ENCODE assay signal across 7 mouse cellular contexts in genomic region chr4:62360088-62360804, GRCm38 (mm10). TPM values are rescaled to one million over a fixed set of nuclear protein-coding genes. Genes with fewer than 3 reads are reported as not detected.
DNase-seq lines count a peak whose midpoint lies in the region; ATAC-seq lines count a peak whose summit lies in the region.

TSS of gene Fkbp15 (minus strand) at chr4:62360548.
TSS of gene Slc31a1 (plus strand) at chr4:62360727.

- peak within 1 kb of the TSS; percentile 85 for H3K4me3 ChIP-seq in intestine, embryonic 15.5 days (replicated peaks)
- peak within 1 kb of the TSS; percentile 81 for H3K4me3 ChIP-seq in midbrain, embryonic 10.5 days

- peak; percentile 100 for ATAC-seq in intestine, embryonic 15.5 days

- H3K9me3 ChIP-seq in intestine, embryonic 15.5 days: no peaks in the 10 kb centered on the region
- no peaks in the 10 kb centered on the region for H3K9me3 ChIP-seq in midbrain, embryonic 10.5 days (replicated peaks)

- peak within 1 kb of the TSS; percentile 83 for H3K9ac ChIP-seq in intestine, embryonic 15.5 days

- H3K4me1 ChIP-seq in intestine, embryonic 15.5 days (replicated peaks): 0 out of 2 replicates have a peak, but pooled peaks cover 9% of the 10 kb centered on the region
- H3K4me1 ChIP-seq in midbrain, embryonic 10.5 days: peaks cover 23% of the 10 kb centered on the region

- under 1% methylated on average over 51 of the region's 51 CpGs for WGBS in intestine, embryonic 15.5 days
- WGBS in midbrain, embryonic 10.5 days: under 1% methylated on average over 51 of the region's 51 CpGs

- no peaks in the 10 kb centered on the region for H3K27me3 ChIP-seq in intestine, embryonic 15.5 days (replicated peaks)
- no peaks in the 10 kb centered on the region for H3K27me3 ChIP-seq in midbrain, embryonic 10.5 days (ENCODE audit: low read depth, poor library complexity, severe bottlenecking)

- H3K27ac ChIP-seq in intestine, embryonic 15.5 days: peak within 1 kb of the TSS; percentile 85
- H3K27ac ChIP-seq in midbrain, embryonic 10.5 days (replicated peaks): peak within 1 kb of the TSS; percentile 87

- no peaks in the 10 kb centered on the region for H3K36me3 ChIP-seq in intestine, embryonic 15.5 days
- H3K36me3 ChIP-seq in midbrain, embryonic 10.5 days: no peaks in the 10 kb centered on the region

- peak within 1 kb of the TSS; percentile 60 for H3K4me2 ChIP-seq in intestine, embryonic 15.5 days (replicated peaks)

- DNase-seq in adrenal gland, adult 2 months: peak; percentile 98
- DNase-seq in embryo, embryonic 11.5 days (ENCODE audit: low read depth, low spot score): peak; percentile 98
- DNase-seq in gastrocnemius, postnatal 36 days: peak; percentile 88 to 96
- peak; percentile 97 to 99 for DNase-seq in left cerebral cortex, postnatal 25 days (ENCODE audit: low spot score in 2 of 2)
- DNase-seq in midbrain, embryonic 10.5 days (ENCODE audit: low spot score): peak; percentile 98
- peak; percentile 95 for DNase-seq in right cerebral cortex, postnatal 4 days

- intact Hi-C loops in gastrocnemius, postnatal 36 days (cut with DNase I): loop anchor here (5.0 kb wide), 1 partner anchor 42 kb away; no protein-coding TSS in a partner anchor
- intact Hi-C loops in left cerebral cortex, postnatal 25 days (cut with DNase I): loop anchor here (2.0 kb wide), 1 partner anchor 49 kb away; the partner anchor contains the start of genes Cdc26 and Prpf4

RNA-seq across cellular contexts. Expression of gene Fkbp15, which starts in this region (rescaled TPM):
- total RNA-seq in adrenal gland, adult 2 months (2021): 10 to 100 TPM; 35.2 to 36.9 TPM
- polyA plus RNA-seq in adrenal gland, adult 2 months (2012; rRNA removed): 21.8 and 27.4 TPM in 2 replicates
- total RNA-seq in gastrocnemius, postnatal 36 days (2021): 10 to 100 TPM; 11.4 to 11.6 TPM
- polyA plus RNA-seq in intestine, embryonic 15.5 days (2015; fragmentation: Nextera tagmentation; extraction: Ambion mirVana): 23.7 and 24.7 TPM in 2 replicates
- total RNA-seq in left cerebral cortex, postnatal 25 days (2021): 10 to 100 TPM; 33.1 to 35.9 TPM
- polyA plus RNA-seq in midbrain, embryonic 10.5 days (2016; fragmentation: Nextera tagmentation; extraction: Ambion mirVana): 17.6 and 21.1 TPM in 2 replicates

RNA-seq across cellular contexts. Expression of gene Slc31a1, which starts in this region (rescaled TPM):
- total RNA-seq in adrenal gland, adult 2 months (2021): 10 to 100 TPM; 50.1 to 50.7 TPM
- 11.6 and 12.3 TPM in 2 replicates for polyA plus RNA-seq in adrenal gland, adult 2 months (2012; rRNA removed)
- 10 to 100 TPM; 10.2 to 10.3 TPM for total RNA-seq in gastrocnemius, postnatal 36 days (2021)
- polyA plus RNA-seq in intestine, embryonic 15.5 days (2015; fragmentation: Nextera tagmentation; extraction: Ambion mirVana): 96.6 and 102 TPM in 2 replicates
- 10 to 100 TPM; 17.7 to 19.2 TPM for total RNA-seq in left cerebral cortex, postnatal 25 days (2021)
- polyA plus RNA-seq in midbrain, embryonic 10.5 days (2016; fragmentation: Nextera tagmentation; extraction: Ambion mirVana): 54.9 and 57.7 TPM in 2 replicates

Comparison
In these comparisons a context has a peak if more than half of its experiments do, and no peak if none do; other contexts are left out.
1. Peak in every context shown above with its lines: DNase-seq, ATAC-seq, H3K4me3 ChIP-seq and H3K27ac ChIP-seq.